Mouse (Mus musculus) forelimb bud, embryonic 11.5 days (tissue): Measurements from ENCODE around the gene Btbd10.

Experiments used
- DNase-seq: peaks from one replicate; pipeline ENCODE4 v3.0.0-alpha.2; 2012; ENCODE audit warnings: low read depth, low spot score

Gene Btbd10

GRCm38 (mm10) chr7:113368746-113369619, at the start of gene Btbd10:
TSS of gene Btbd10 (minus strand) at chr7:113369392.
- DNase-seq, result peak; percentile 97

GRCm38 (mm10) chr7:113416536-113416935, 47.3 kb upstream of the Btbd10 start:
- DNase-seq, result no peak

- no peak for DNase-seq
Observed at GRCm38 (mm10) chr7:113415256-113415655, 46.1 kb upstream of the Btbd10 start.

GRCm38 (mm10) chr7:113408712-113409111, 39.5 kb upstream of the Btbd10 start:
- DNase-seq, result no peak

GRCm38 (mm10) chr7:113398083-113398482, 28.9 kb upstream of the Btbd10 start:
- DNase-seq, result no peak

- DNase-seq, result no peak
Observed at GRCm38 (mm10) chr7:113396661-113397060, 27.5 kb upstream of the Btbd10 start.

- no peak for DNase-seq
Observed at GRCm38 (mm10) chr7:113391619-113392018, 22.4 kb upstream of the Btbd10 start.

- no peak for DNase-seq
Observed at GRCm38 (mm10) chr7:113388470-113388869, 19.3 kb upstream of the Btbd10 start, which contains the start of gene Pth. TSS of gene Pth (minus strand) at chr7:113388570.

- peak; percentile 81 for DNase-seq
Observed at GRCm38 (mm10) chr7:113377875-113378658, 8.9 kb upstream of the Btbd10 start.

GRCm38 (mm10) chr7:113372682-113373081, 3.5 kb upstream of the Btbd10 start:
- DNase-seq, result no peak

GRCm38 (mm10) chr7:113369620-113370340, 588 bp upstream of the Btbd10 start:
- peak; percentile 66 for DNase-seq

- no peak for DNase-seq
Observed at GRCm38 (mm10) chr7:113367440-113367839, 1.8 kb downstream of the Btbd10 start.

- no peak for DNase-seq
Observed at GRCm38 (mm10) chr7:113349089-113349488, 20.1 kb downstream of the Btbd10 start.

GRCm38 (mm10) chr7:113347694-113348093, 21.5 kb downstream of the Btbd10 start:
- DNase-seq, result no peak

GRCm38 (mm10) chr7:113347271-113347670, 21.9 kb downstream of the Btbd10 start:
- DNase-seq, result no peak

- DNase-seq, result no peak
Observed at GRCm38 (mm10) chr7:113335250-113335649, 33.9 kb downstream of the Btbd10 start.

- DNase-seq, result no peak
Observed at GRCm38 (mm10) chr7:113334036-113334435, 35.2 kb downstream of the Btbd10 start.

- DNase-seq, result no peak
Observed at GRCm38 (mm10) chr7:113320128-113320527, 49.1 kb downstream of the Btbd10 start.

- peak; percentile 55 for DNase-seq
Observed at GRCm38 (mm10) chr7:113311784-113312183, 57.4 kb downstream of the Btbd10 start.

GRCm38 (mm10) chr7:113310136-113310535, 59.1 kb downstream of the Btbd10 start:
- no peak for DNase-seq

GRCm38 (mm10) chr7:113297813-113298212, 71.4 kb downstream of the Btbd10 start:
- no peak for DNase-seq
